Mouse (Mus musculus) olfactory bulb, adult 2 months (tissue): ENCODE measurements around the gene Mafg.

ENCODE experiments used
- CTCF ChIP-seq: fragments of 200-500 bp; IDR thresholded peaks from 2 replicates; pipeline ENCODE4 v1.5.1; 2012; ENCODE audit warnings: low read depth, mild to moderate bottlenecking, low read length, moderate library complexity; ENCODE audit not compliant: insufficient read depth
- POLR2A ChIP-seq: fragments of 200-500 bp; IDR thresholded peaks from 2 replicates; pipeline ENCODE4 v1.6.1; 2012; ENCODE audit warnings: mild to moderate bottlenecking, low read depth, low read length, moderate library complexity; ENCODE audit not compliant: insufficient read depth

- TF ChIP-seq POLR2A, result no peak
- TF ChIP-seq CTCF, result no peak
Measured at GRCm38 (mm10) chr11:120630881-120631725, 2.3 kb downstream of the Mafg start.
